17 mouse cellular contexts compared by ENCODE assay signal in genomic region chr19:6534118-6534415, GRCm38 (mm10). TPM values are rescaled to one million over a fixed set of nuclear protein-coding genes. Genes with fewer than 3 reads are reported as not detected.
DNase-seq lines count a peak whose midpoint lies in the region; ATAC-seq lines count a peak whose summit lies in the region.
"Had no signal": no experiment of that assay in that cellular context is flagged by ENCODE, and none has a peak within 500 bp of the region (broad histone marks: within the 10 kb centered on the region; RNA-seq: fewer than 3 reads in every experiment).

No protein-coding gene starts in this region.

- H3K27ac ChIP-seq in hindbrain, embryonic 11.5 days (ENCODE audit: low read depth, low read length) = peak overlapping the region; percentile 40; the same call in 1 of the 2 replicates
- H3K27ac ChIP-seq in hindbrain, embryonic 14.5 days = no peak overlapping the region
- 0 out of 2 replicates have a peak overlapping the region, but pooled peaks have one; percentile 38 for H3K27ac ChIP-seq in midbrain, embryonic 15.5 days
- H3K27ac ChIP-seq: gastrocnemius, adult 2 months; lung, embryonic 15.5 days had no signal

- no peak overlapping the region for H3K9ac ChIP-seq in hindbrain, embryonic 11.5 days (ENCODE audit: low read depth, low read length)
- H3K9ac ChIP-seq in hindbrain, embryonic 14.5 days = no peak overlapping the region
- H3K9ac ChIP-seq in midbrain, embryonic 15.5 days = no peak overlapping the region
- H3K9ac ChIP-seq: lung, embryonic 15.5 days had no signal

- DNase-seq in hindbrain, embryonic 11.5 days (ENCODE audit: low spot score) = peak; percentile 27
- DNase-seq in hindbrain, embryonic 14.5 days (ENCODE audit: low spot score) = no peak
- DNase-seq in R1 (ENCODE audit: low read depth, low spot score) = peak; percentile 80
- DNase-seq in embryo, embryonic 9.5 days (ENCODE audit: extremely low spot score) = peak; percentile 21
- no peak for DNase-seq in cerebellum, postnatal 25 days
- no peak for DNase-seq in c-Kit-positive CD71-positive TER-119-positive erythroid progenitor cells, embryonic 14.5 days (ENCODE audit: low spot score)
- DNase-seq: adrenal gland, postnatal 10 days; gastrocnemius, adult 2 months; kidney, postnatal 14 days; thymus, adult 2 months had no signal

- peaks cover 17% of the 10 kb centered on the region for H3K4me1 ChIP-seq in hindbrain, embryonic 11.5 days (replicated peaks; ENCODE audit: control insufficient read depth, insufficient read depth, low read length)
- H3K4me1 ChIP-seq in hindbrain, embryonic 14.5 days (replicated peaks; ENCODE audit: control insufficient read depth, insufficient read depth, low read length) = peaks cover 48% of the 10 kb centered on the region
- peaks cover 51% of the 10 kb centered on the region for H3K4me1 ChIP-seq in midbrain, embryonic 15.5 days

- H3K4me2 ChIP-seq in hindbrain, embryonic 11.5 days (replicated peaks; ENCODE audit: low read depth, low read length) = no peak overlapping the region
- H3K4me2 ChIP-seq in hindbrain, embryonic 14.5 days (replicated peaks) = no peak overlapping the region
- no peak overlapping the region for H3K4me2 ChIP-seq in midbrain, embryonic 15.5 days
- H3K4me2 ChIP-seq: liver, embryonic 11.5 days; lung, embryonic 15.5 days had no signal

- no peaks in the 10 kb centered on the region for H3K36me3 ChIP-seq in hindbrain, embryonic 11.5 days (ENCODE audit: control insufficient read depth, insufficient read depth, low read length)
- H3K36me3 ChIP-seq in hindbrain, embryonic 14.5 days (replicated peaks; ENCODE audit: control insufficient read depth, insufficient read depth) = no peaks in the 10 kb centered on the region; the same call in none of the 2 replicates
- no peaks in the 10 kb centered on the region for H3K36me3 ChIP-seq in midbrain, embryonic 15.5 days (replicated peaks)
- H3K36me3 ChIP-seq: lung, embryonic 15.5 days had no signal

- no peak for ATAC-seq in hindbrain, embryonic 11.5 days (ENCODE audit: low FRiP score)
- no peak for ATAC-seq in hindbrain, embryonic 14.5 days (ENCODE audit: low FRiP score)
- no peak for ATAC-seq in midbrain, embryonic 15.5 days (replicated peaks)

- no peaks in the 10 kb centered on the region for H3K9me3 ChIP-seq in hindbrain, embryonic 11.5 days (ENCODE audit: control insufficient read depth, low read length)
- H3K9me3 ChIP-seq in hindbrain, embryonic 14.5 days (ENCODE audit: control insufficient read depth, low read length) = no peaks in the 10 kb centered on the region
- no peaks in the 10 kb centered on the region for H3K9me3 ChIP-seq in midbrain, embryonic 15.5 days
- H3K9me3 ChIP-seq: lung, embryonic 15.5 days had no signal

- WGBS in hindbrain, embryonic 11.5 days = 35% methylated on average over 5 of the region's 5 CpGs
- WGBS in hindbrain, embryonic 14.5 days = 30% methylated on average over 5 of the region's 5 CpGs
- WGBS in midbrain, embryonic 15.5 days = 41% methylated on average over 5 of the region's 5 CpGs

- peaks cover 3% of the 10 kb centered on the region; the same call in 1 of the 2 replicates for H3K27me3 ChIP-seq in hindbrain, embryonic 11.5 days (ENCODE audit: control insufficient read depth, insufficient read depth, low read length)
- H3K27me3 ChIP-seq in hindbrain, embryonic 14.5 days (ENCODE audit: control insufficient read depth, insufficient read depth, low read length) = no peaks in the 10 kb centered on the region
- H3K27me3 ChIP-seq in midbrain, embryonic 15.5 days (replicated peaks) = no peaks in the 10 kb centered on the region

- H3K4me3 ChIP-seq in hindbrain, embryonic 11.5 days (ENCODE audit: low read depth, low read length) = no peak overlapping the region
- no peak overlapping the region for H3K4me3 ChIP-seq in hindbrain, embryonic 14.5 days (replicated peaks; ENCODE audit: low read length)
- no peak overlapping the region for H3K4me3 ChIP-seq in midbrain, embryonic 15.5 days
- H3K4me3 ChIP-seq: gastrocnemius, adult 2 months; lung, embryonic 15.5 days; myocyte had no signal

RNA-seq across cellular contexts. Expression of gene Slc22a12, which starts 8.8 kb away (rescaled TPM):
- polyA plus RNA-seq in hindbrain, embryonic 11.5 days (2014; fragmentation: Nextera tagmentation; extraction: Ambion mirVana) = not detected in 2 replicates
- polyA plus RNA-seq in hindbrain, embryonic 14.5 days (2014; fragmentation: Nextera tagmentation; extraction: Ambion mirVana) = not detected in 2 replicates
- polyA plus RNA-seq in midbrain, embryonic 15.5 days (2015; fragmentation: Nextera tagmentation; extraction: Ambion mirVana) = 0.17 and 0.32 TPM in 2 replicates
- polyA plus RNA-seq: embryonic facial prominence, embryonic 11.5 days; heart, postnatal 0 days; intestine, embryonic 14.5 days; liver, embryonic 11.5 days; myocyte had no signal

Comparison
In these comparisons a context has a peak if more than half of its experiments do, and no peak if none do; other contexts are left out.
1. DNase-seq: peak in hindbrain, embryonic 11.5 days (single experiment), R1 (single experiment) and embryo, embryonic 9.5 days (single experiment); none in hindbrain, embryonic 14.5 days (single experiment), cerebellum, postnatal 25 days (0 of 2) and c-Kit-positive CD71-positive TER-119-positive erythroid progenitor cells, embryonic 14.5 days (single experiment).